Mouse (Mus musculus): ENCODE data around the gene Gm44805. TPM values are rescaled to one million over a fixed set of nuclear protein-coding genes. Genes with fewer than 3 reads are reported as not detected.
"Not testable (repeated sequence)": the region's sequence is repeated elsewhere in the genome, so short reads cannot be mapped to it uniquely, and the experiment has no call there.

Gene Gm44805
- polyA plus RNA-seq, 1 experiment from 2014 or later: not detected

- peak overlapping the region; percentile 35; the same call in 1 of the 2 replicates for H3K9ac ChIP-seq (ENCODE audit: low read depth, low read length)
- no peaks in the 10 kb centered on the region; the same call in 1 of the 2 replicates for H3K9me3 ChIP-seq (ENCODE audit: control insufficient read depth, low read length)
- H3K27me3 ChIP-seq (replicated peaks; ENCODE audit: control insufficient read depth, insufficient read depth, low read length): no peaks in the 10 kb centered on the region
- no peak overlapping the region for H3K4me3 ChIP-seq (ENCODE audit: low read length)
- peaks cover 47% of the 10 kb centered on the region for H3K4me1 ChIP-seq (ENCODE audit: control insufficient read depth, insufficient read depth, low read length)
- no peak for ATAC-seq
- WGBS: 67% methylated on average over 10 of the region's 10 CpGs
- 0 out of 2 replicates have a peak, but pooled peaks cover 4% of the 10 kb centered on the region for H3K36me3 ChIP-seq (ENCODE audit: control insufficient read depth, insufficient read depth, low read length)
- no peak overlapping the region for H3K4me2 ChIP-seq (ENCODE audit: low read depth, low read length)
- H3K27ac ChIP-seq (ENCODE audit: low read length): peak overlapping the region; percentile 75
Observed at GRCm38 (mm10) chr7:19694336-19695212, 13.4 kb upstream of the Gm44805 start.

GRCm38 (mm10) chr7:19693421-19693820 lies 12.2 kb upstream of the Gm44805 start:
- H3K4me3 ChIP-seq (ENCODE audit: low read length): no peak overlapping the region
- H3K36me3 ChIP-seq (ENCODE audit: control insufficient read depth, insufficient read depth, low read length): 0 out of 2 replicates have a peak, but pooled peaks cover 4% of the 10 kb centered on the region
- ATAC-seq: peak; percentile 62
- H3K9me3 ChIP-seq (ENCODE audit: control insufficient read depth, low read length): no peaks in the 10 kb centered on the region; the same call in 1 of the 2 replicates
- peak overlapping the region; percentile 37; the same call in 1 of the 2 replicates for H3K9ac ChIP-seq (ENCODE audit: low read depth, low read length)
- peak overlapping the region; percentile 70 for H3K27ac ChIP-seq (ENCODE audit: low read length)
- H3K4me2 ChIP-seq (ENCODE audit: low read depth, low read length): peak overlapping the region; percentile 19; the same call in 1 of the 2 replicates
- WGBS: 17% methylated on average over 10 of the region's 10 CpGs
- peaks cover 35% of the 10 kb centered on the region for H3K4me1 ChIP-seq (ENCODE audit: control insufficient read depth, insufficient read depth, low read length)
- no peaks in the 10 kb centered on the region for H3K27me3 ChIP-seq (replicated peaks; ENCODE audit: control insufficient read depth, insufficient read depth, low read length)

- ATAC-seq: peak; percentile 30; the same call in 1 of the 2 replicates
- peak within 1 kb of the TSS; percentile 65 for H3K27ac ChIP-seq (ENCODE audit: low read length)
- no peaks in the 10 kb centered on the region; the same call in 1 of the 2 replicates for H3K9me3 ChIP-seq (ENCODE audit: control insufficient read depth, low read length)
- H3K27me3 ChIP-seq (replicated peaks; ENCODE audit: control insufficient read depth, insufficient read depth, low read length): no peaks in the 10 kb centered on the region
- 0 out of 2 replicates have a peak, but pooled peaks cover 4% of the 10 kb centered on the region for H3K36me3 ChIP-seq (ENCODE audit: control insufficient read depth, insufficient read depth, low read length)
- H3K4me2 ChIP-seq (ENCODE audit: low read depth, low read length): peak within 1 kb of the TSS; percentile 19
- H3K4me1 ChIP-seq (ENCODE audit: control insufficient read depth, insufficient read depth, low read length): peaks cover 32% of the 10 kb centered on the region
- peak within 1 kb of the TSS; percentile 37 for H3K9ac ChIP-seq (ENCODE audit: low read depth, low read length)
- WGBS: 48% methylated on average over 28 of the region's 28 CpGs
- H3K4me3 ChIP-seq (ENCODE audit: low read length): no peak within 1 kb of the TSS
Observed at GRCm38 (mm10) chr7:19691873-19692865, 10.9 kb upstream of the Gm44805 start, which contains the start of gene Apoc1. Gene Apoc1 (minus strand): TSS chr7:19692660.

GRCm38 (mm10) chr7:19691434-19691833 lies 10.2 kb upstream of the Gm44805 start:
- peak overlapping the region; percentile 23; the same call in 1 of the 2 replicates for H3K9ac ChIP-seq (ENCODE audit: low read depth, low read length)
- H3K27ac ChIP-seq (ENCODE audit: low read length): no peak overlapping the region
- ATAC-seq: no peak
- no peak overlapping the region for H3K4me3 ChIP-seq (ENCODE audit: low read length)
- WGBS: 68% methylated on average over 6 of the region's 6 CpGs
- no peaks in the 10 kb centered on the region for H3K9me3 ChIP-seq (ENCODE audit: control insufficient read depth, low read length)
- 0 out of 2 replicates have a peak, but pooled peaks cover 2% of the 10 kb centered on the region for H3K36me3 ChIP-seq (ENCODE audit: control insufficient read depth, insufficient read depth, low read length)
- peaks cover 32% of the 10 kb centered on the region for H3K4me1 ChIP-seq (ENCODE audit: control insufficient read depth, insufficient read depth, low read length)
- H3K4me2 ChIP-seq (ENCODE audit: low read depth, low read length): no peak overlapping the region
- no peaks in the 10 kb centered on the region for H3K27me3 ChIP-seq (replicated peaks; ENCODE audit: control insufficient read depth, insufficient read depth, low read length)

- Histone ChIP-seq H3K27ac (ENCODE audit: low read length) (no peak overlapping the region), H3K9me3 (ENCODE audit: control insufficient read depth, low read length) (no peaks in the 10 kb centered on the region), H3K36me3 (ENCODE audit: control insufficient read depth, insufficient read depth, low read length) (no peaks in the 10 kb centered on the region), H3K27me3 (replicated peaks; ENCODE audit: control insufficient read depth, insufficient read depth, low read length) (no peaks in the 10 kb centered on the region), H3K4me1 (ENCODE audit: control insufficient read depth, insufficient read depth, low read length) (peaks cover 32% of the 10 kb centered on the region), H3K9ac (ENCODE audit: low read depth, low read length) (no peak overlapping the region), H3K4me2 (ENCODE audit: low read depth, low read length) (no peak overlapping the region), H3K4me3 (ENCODE audit: low read length) (no peak overlapping the region)
- WGBS: 90% methylated on average over 4 of the region's 4 CpGs
- ATAC-seq: no peak
Observed at GRCm38 (mm10) chr7:19690845-19691244, 9.6 kb upstream of the Gm44805 start.

- Histone ChIP-seq H3K9me3 (ENCODE audit: control insufficient read depth, low read length) (no peaks in the 10 kb centered on the region), H3K4me2 (ENCODE audit: low read depth, low read length) (no peak overlapping the region), H3K4me1 (ENCODE audit: control insufficient read depth, insufficient read depth, low read length) (peaks cover 19% of the 10 kb centered on the region), H3K9ac (ENCODE audit: low read depth, low read length) (no peak overlapping the region), H3K27me3 (replicated peaks; ENCODE audit: control insufficient read depth, insufficient read depth, low read length) (no peaks in the 10 kb centered on the region), H3K4me3 (ENCODE audit: low read length) (no peak overlapping the region), H3K27ac (ENCODE audit: low read length) (no peak overlapping the region), H3K36me3 (ENCODE audit: control insufficient read depth, insufficient read depth, low read length) (no peaks in the 10 kb centered on the region)
- ATAC-seq: no peak
- WGBS: 96% methylated on average over 2 of the region's 2 CpGs
Observed at GRCm38 (mm10) chr7:19688611-19689010, 7.4 kb upstream of the Gm44805 start.

GRCm38 (mm10) chr7:19688101-19688500 lies 6.9 kb upstream of the Gm44805 start:
- no peaks in the 10 kb centered on the region for H3K9me3 ChIP-seq (ENCODE audit: control insufficient read depth, low read length)
- H3K27ac ChIP-seq (ENCODE audit: low read length): no peak overlapping the region
- H3K4me3 ChIP-seq (ENCODE audit: low read length): no peak overlapping the region
- no peaks in the 10 kb centered on the region for H3K27me3 ChIP-seq (replicated peaks; ENCODE audit: control insufficient read depth, insufficient read depth, low read length)
- H3K36me3 ChIP-seq (ENCODE audit: control insufficient read depth, insufficient read depth, low read length): no peaks in the 10 kb centered on the region
- no peak for ATAC-seq
- no peak overlapping the region for H3K4me2 ChIP-seq (ENCODE audit: low read depth, low read length)
- H3K4me1 ChIP-seq (ENCODE audit: control insufficient read depth, insufficient read depth, low read length): peaks cover 14% of the 10 kb centered on the region
- 91% methylated on average over 10 of the region's 10 CpGs for WGBS
- H3K9ac ChIP-seq (ENCODE audit: low read depth, low read length): no peak overlapping the region

GRCm38 (mm10) chr7:19686927-19687583 lies 5.8 kb upstream of the Gm44805 start:
- not testable (repeated sequence) for H3K27me3 ChIP-seq (replicated peaks; ENCODE audit: control insufficient read depth, insufficient read depth, low read length); H3K27ac ChIP-seq (ENCODE audit: low read length); H3K36me3 ChIP-seq (ENCODE audit: control insufficient read depth, insufficient read depth, low read length); H3K4me1 ChIP-seq (ENCODE audit: control insufficient read depth, insufficient read depth, low read length); H3K4me2 ChIP-seq (ENCODE audit: low read depth, low read length); H3K9me3 ChIP-seq (ENCODE audit: control insufficient read depth, low read length); H3K9ac ChIP-seq (ENCODE audit: low read depth, low read length); H3K4me3 ChIP-seq (ENCODE audit: low read length)
- WGBS: 59% methylated on average over 8 of the region's 8 CpGs
- ATAC-seq: peak; percentile 43; the same call in 1 of the 2 replicates
